Mouse (Mus musculus): ENCODE measurements around the gene Fam118a.

Gene Fam118a

DNA sequence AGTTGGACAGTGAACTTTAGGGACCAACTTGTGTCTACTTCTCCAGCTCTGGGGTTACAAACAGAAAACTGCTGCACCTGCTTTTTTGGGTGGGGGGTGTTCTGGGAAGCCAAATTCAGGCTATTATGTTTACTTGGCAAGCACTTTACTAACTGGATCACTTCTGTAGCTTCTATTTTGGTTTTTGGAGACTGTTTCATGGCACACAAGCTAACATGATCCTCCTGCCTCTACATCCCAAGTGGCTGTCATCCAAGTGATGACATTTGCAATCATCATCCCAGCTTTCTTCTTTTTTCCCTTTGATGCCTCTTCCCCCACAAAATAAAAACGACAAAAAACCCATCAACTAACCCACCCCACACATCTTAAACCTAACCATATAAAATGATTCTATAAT, 56.9 kb downstream of the Fam118a start:
- no peak for DNase-seq
